ENCODE assay signal across 18 mouse cellular contexts in genomic region chr16:32522578-32523194, GRCm38 (mm10). TPM values are rescaled to one million over a fixed set of nuclear protein-coding genes. Genes with fewer than 3 reads are reported as not detected.
DNase-seq lines count a peak whose midpoint lies in the region; ATAC-seq and TF ChIP-seq lines count a peak whose summit lies in the region.
"Had no signal": no experiment of that assay in that cellular context is flagged by ENCODE, and none has a peak within 500 bp of the region (broad histone marks: within the 10 kb centered on the region; RNA-seq: fewer than 3 reads in every experiment).

No protein-coding gene starts in this region.

- H3K27me3 ChIP-seq in liver, embryonic 12.5 days (replicated peaks): no peaks in the 10 kb centered on the region
- no peaks in the 10 kb centered on the region for H3K27me3 ChIP-seq in liver, embryonic 11.5 days (replicated peaks; ENCODE audit: control insufficient read depth, insufficient read depth, low read length)
- no peaks in the 10 kb centered on the region for H3K27me3 ChIP-seq in MEL (ENCODE audit: control insufficient read depth in 1 of 2, insufficient read depth in 2 of 2, low read length in 2 of 2)
- no peaks in the 10 kb centered on the region for H3K27me3 ChIP-seq in heart, embryonic 13.5 days (replicated peaks)
- H3K27me3 ChIP-seq in midbrain, embryonic 10.5 days (ENCODE audit: low read depth, poor library complexity, severe bottlenecking): no peaks in the 10 kb centered on the region
- H3K27me3 ChIP-seq: CH12.LX had no signal

- TF ChIP-seq POLR2A in MEL (IDR thresholded peaks at IDR 0.05; ENCODE audit: control insufficient read depth in 1 of 2, insufficient read depth in 1 of 2, low read depth in 1 of 2, low read length in 2 of 2, poor library complexity in 1 of 2): no peak

- H3K4me1 ChIP-seq in liver, embryonic 12.5 days: peaks cover 68% of the 10 kb centered on the region
- H3K4me1 ChIP-seq in liver, embryonic 11.5 days (replicated peaks; ENCODE audit: control insufficient read depth, insufficient read depth, low read length): peaks cover 22% of the 10 kb centered on the region
- H3K4me1 ChIP-seq in MEL (ENCODE audit: control insufficient read depth in 1 of 2, insufficient read depth in 2 of 2, low read length in 2 of 2): peaks cover 15 to 19% of the 10 kb centered on the region in 2 experiments
- peaks cover 24% of the 10 kb centered on the region for H3K4me1 ChIP-seq in heart, embryonic 13.5 days
- H3K4me1 ChIP-seq in midbrain, embryonic 10.5 days: peaks cover 23% of the 10 kb centered on the region

- TF ChIP-seq CTCF in MEL (IDR thresholded peaks at IDR 0.05 in 2 of 3, conservative IDR thresholded peaks at IDR 0.05 in 1 of 3; ENCODE audit: control insufficient read depth in 1 of 3, insufficient read depth in 1 of 3, low read depth in 2 of 3, low read length in 3 of 3, poor library complexity in 1 of 3, severe bottlenecking in 1 of 3): no peak

- H3K4me2 ChIP-seq in liver, embryonic 12.5 days: no peak overlapping the region
- H3K4me2 ChIP-seq in liver, embryonic 11.5 days: no peak overlapping the region
- H3K4me2 ChIP-seq in heart, embryonic 13.5 days: peak overlapping the region; percentile 21; the same call in 1 of the 2 replicates
- H3K4me2 ChIP-seq: hindbrain, embryonic 12.5 days; midbrain, embryonic 11.5 days had no signal

- H3K27ac ChIP-seq in liver, embryonic 12.5 days: peak overlapping the region; percentile 20; the same call in 1 of the 2 replicates
- no peak overlapping the region for H3K27ac ChIP-seq in liver, embryonic 11.5 days (ENCODE audit: low read depth, low read length)
- H3K27ac ChIP-seq in MEL (ENCODE audit: control insufficient read depth, low read depth, low read length): peak overlapping the region; percentile 41
- H3K27ac ChIP-seq in heart, embryonic 13.5 days (replicated peaks): peak overlapping the region; percentile 34
- no peak overlapping the region for H3K27ac ChIP-seq in midbrain, embryonic 10.5 days (replicated peaks)

- no peaks in the 10 kb centered on the region for H3K79me2 ChIP-seq in MEL (ENCODE audit: control insufficient read depth, insufficient read depth, low read length, poor library complexity)

- TF ChIP-seq RAD21 in MEL (IDR thresholded peaks at IDR 0.05; ENCODE audit: low read depth, low read length): no peak

- ATAC-seq in liver, embryonic 12.5 days: no peak
- ATAC-seq in liver, embryonic 11.5 days (replicated peaks; ENCODE audit: low FRiP score): no peak
- ATAC-seq in heart, embryonic 13.5 days (ENCODE audit: extremely low read depth, insufficient number of reproducible peaks, low FRiP score, low TSS enrichment): no peak
- ATAC-seq: forebrain, embryonic 16.5 days; intestine, postnatal 0 days had no signal

- H3K9me3 ChIP-seq in liver, embryonic 12.5 days (replicated peaks): no peaks in the 10 kb centered on the region
- no peaks in the 10 kb centered on the region for H3K9me3 ChIP-seq in liver, embryonic 11.5 days (ENCODE audit: control insufficient read depth, low read length)
- no peaks in the 10 kb centered on the region for H3K9me3 ChIP-seq in MEL (replicated peaks; ENCODE audit: insufficient read depth, low read length)
- H3K9me3 ChIP-seq in heart, embryonic 13.5 days: no peaks in the 10 kb centered on the region
- H3K9me3 ChIP-seq in midbrain, embryonic 10.5 days (replicated peaks): no peaks in the 10 kb centered on the region
- H3K9me3 ChIP-seq: hindbrain, embryonic 12.5 days had no signal

- 66% methylated on average over 6 of the region's 6 CpGs for WGBS in liver, embryonic 12.5 days (ENCODE audit: insufficient replicate concordance)
- 67% methylated on average over 6 of the region's 6 CpGs for WGBS in liver, embryonic 11.5 days
- WGBS in heart, embryonic 13.5 days: 42% methylated on average over 6 of the region's 6 CpGs
- WGBS in midbrain, embryonic 10.5 days: 88% methylated on average over 6 of the region's 6 CpGs

- peak overlapping the region; percentile 32; the same call in 1 of the 2 replicates for H3K9ac ChIP-seq in liver, embryonic 12.5 days
- no peak overlapping the region for H3K9ac ChIP-seq in liver, embryonic 11.5 days (ENCODE audit: low read depth, low read length)
- H3K9ac ChIP-seq in MEL (ENCODE audit: control insufficient read depth, low read depth, low read length, poor library complexity, severe bottlenecking): peak overlapping the region; percentile 37; the same call in 1 of the 2 replicates
- no peak overlapping the region for H3K9ac ChIP-seq in heart, embryonic 13.5 days
- H3K9ac ChIP-seq: hindbrain, embryonic 12.5 days had no signal

- no peak overlapping the region for H3K4me3 ChIP-seq in liver, embryonic 12.5 days
- no peak overlapping the region for H3K4me3 ChIP-seq in liver, embryonic 11.5 days (ENCODE audit: low read depth, low read length)
- peak overlapping the region in 1 of 2 experiments; percentile 69; a peak in 2 of 4 replicates for H3K4me3 ChIP-seq in MEL (ENCODE audit: control insufficient read depth in 1 of 2, insufficient read depth in 1 of 2, low read depth in 2 of 2, low read length in 2 of 2)
- no peak overlapping the region for H3K4me3 ChIP-seq in heart, embryonic 13.5 days
- no peak overlapping the region for H3K4me3 ChIP-seq in midbrain, embryonic 10.5 days
- H3K4me3 ChIP-seq: hindbrain, embryonic 12.5 days had no signal

- H3K36me3 ChIP-seq in liver, embryonic 12.5 days: no peaks in the 10 kb centered on the region
- no peaks in the 10 kb centered on the region for H3K36me3 ChIP-seq in liver, embryonic 11.5 days (ENCODE audit: control insufficient read depth, insufficient read depth, low read length)
- H3K36me3 ChIP-seq in MEL (ENCODE audit: control insufficient read depth in 1 of 2, insufficient read depth in 2 of 2, low read length in 2 of 2): peaks cover 0 to 10% of the 10 kb centered on the region in 2 experiments; a peak in 2 of 4 replicates
- no peaks in the 10 kb centered on the region for H3K36me3 ChIP-seq in heart, embryonic 13.5 days
- no peaks in the 10 kb centered on the region for H3K36me3 ChIP-seq in midbrain, embryonic 10.5 days
- H3K36me3 ChIP-seq: hindbrain, embryonic 12.5 days had no signal

- no peak for DNase-seq in liver, embryonic 11.5 days (ENCODE audit: low spot score)
- DNase-seq in MEL (ENCODE audit: low read depth, low spot score): peak; percentile 57
- DNase-seq in skeletal muscle tissue, adult 2 months (ENCODE audit: low read depth, low spot score): peak; percentile 51
- DNase-seq in midbrain, embryonic 10.5 days (ENCODE audit: low spot score): no peak
- no peak for DNase-seq in right cerebral cortex, postnatal 36 days (ENCODE audit: low spot score in 2 of 2)
- DNase-seq: layer of hippocampus, adult 9-11 months; right cerebral cortex, postnatal 4 days had no signal

- peak; percentile 43 to 63; a peak in 2 of 4 replicates for TF ChIP-seq EP300 in MEL (IDR thresholded peaks at IDR 0.05; ENCODE audit: low read depth in 1 of 2, low read length in 2 of 2)

TF ChIP-seq in MEL, 35 proteins besides CTCF, POLR2A, EP300 and RAD21 (continues in another document):
- TF ChIP-seq BHLHE40 (IDR thresholded peaks at IDR 0.05; ENCODE audit: borderline replicate concordance, low read depth, low read length) (peak; percentile 10; the same call in 1 of the 2 replicates), GABPA (IDR thresholded peaks at IDR 0.05; ENCODE audit: low read depth, low read length) (no peak), ZMIZ1 (IDR thresholded peaks at IDR 0.05; ENCODE audit: low read depth, low read length) (no peak), E2F4 (IDR thresholded peaks at IDR 0.05; ENCODE audit: borderline replicate concordance, low read depth, low read length) (no peak), ZKSCAN1 (IDR thresholded peaks at IDR 0.05; ENCODE audit: low read depth, low read length) (no peak), SMC3 (IDR thresholded peaks at IDR 0.05; ENCODE audit: low read depth, low read length) (no peak), POLR2AphosphoS2 (IDR thresholded peaks at IDR 0.05; ENCODE audit: low read length) (no peak), ZNF384 (IDR thresholded peaks at IDR 0.05; ENCODE audit: low read depth, low read length) (no peak), TCF12 (IDR thresholded peaks at IDR 0.05; ENCODE audit: low read depth, low read length) (no peak), MXI1 (IDR thresholded peaks at IDR 0.05; ENCODE audit: low read depth, low read length) (peak; percentile 42; the same call in 1 of the 2 replicates), JUND (IDR thresholded peaks at IDR 0.05; ENCODE audit: low read depth, low read length) (no peak), NRF1 (IDR thresholded peaks at IDR 0.05; ENCODE audit: insufficient read depth, low read depth, low read length, poor library complexity, severe bottlenecking) (no peak), MEF2A (IDR thresholded peaks at IDR 0.05; ENCODE audit: extremely low read depth, insufficient replicate concordance, low read depth, low read length, poor library complexity, severe bottlenecking) (no peak), MAFK (IDR thresholded peaks at IDR 0.05; ENCODE audit: borderline replicate concordance, low read depth, low read length) (no peak), MAX (IDR thresholded peaks at IDR 0.05; ENCODE audit: low read length) (0 out of 2 replicates have a peak, but pooled peaks have one; percentile 18), RCOR1 (IDR thresholded peaks at IDR 0.05; ENCODE audit: low read depth, low read length) (0 out of 2 replicates have a peak, but pooled peaks have one; percentile 22), NELFE (IDR thresholded peaks at IDR 0.05; ENCODE audit: low read depth, low read length) (no peak)

RNA-seq across cellular contexts. Expression of gene Zdhhc19, which starts 26.6 kb away (rescaled TPM):
- not detected in 2 replicates for polyA plus RNA-seq in liver, embryonic 12.5 days (2016; fragmentation: Nextera tagmentation; extraction: Ambion mirVana)
- not detected in 2 replicates for polyA plus RNA-seq in liver, embryonic 11.5 days (2014; fragmentation: Nextera tagmentation; extraction: Ambion mirVana)
- total RNA-seq in MEL (2012; rRNA removed): 0.58 TPM in 1 of 2 replicates, not detected in the other
- 1 to 10 TPM in 1 of 2 experiments, not detected in 1; 1.4 TPM for polyA plus RNA-seq in MEL (2012; ENCODE audit: insufficient read depth in 1 of 2, insufficient read length in 2 of 2, low read depth in 1 of 2, low replicate concordance in 2 of 2, missing spikeins in 1 of 2)
- polyA plus RNA-seq in heart, embryonic 13.5 days (2015; fragmentation: Nextera tagmentation; extraction: Ambion mirVana): not detected in 2 replicates
- not detected in 2 replicates for polyA plus RNA-seq in midbrain, embryonic 10.5 days (2016; fragmentation: Nextera tagmentation; extraction: Ambion mirVana)
- total RNA-seq: CH12.LX; gastrocnemius, postnatal 36 days; left cerebral cortex, postnatal 4 days had no signal
- polyA plus RNA-seq: cerebellum, adult 2 months; cortical plate, adult 2 months; forebrain, embryonic 16.5 days; hindbrain, embryonic 12.5 days; midbrain, embryonic 11.5 days had no signal

RNA-seq across cellular contexts. Expression of gene Slc51a, which starts 35.0 kb away (rescaled TPM):
- 0.57 and 0.66 TPM in 2 replicates for polyA plus RNA-seq in liver, embryonic 12.5 days (2016; fragmentation: Nextera tagmentation; extraction: Ambion mirVana)
- polyA plus RNA-seq in liver, embryonic 11.5 days (2014; fragmentation: Nextera tagmentation; extraction: Ambion mirVana): 1.3 TPM in 2 replicates
- 3.3 and 4.6 TPM in 2 replicates for total RNA-seq in MEL (2012; rRNA removed)
- 10 to 100 TPM in 1 of 2 experiments, not detected in 1; 14.5 TPM for polyA plus RNA-seq in MEL (2012; ENCODE audit: insufficient read depth in 1 of 2, insufficient read length in 2 of 2, low read depth in 1 of 2, low replicate concordance in 2 of 2, missing spikeins in 1 of 2)
- 1.6 and 2.0 TPM in 2 replicates for polyA plus RNA-seq in heart, embryonic 13.5 days (2015; fragmentation: Nextera tagmentation; extraction: Ambion mirVana)
- polyA plus RNA-seq in midbrain, embryonic 10.5 days (2016; fragmentation: Nextera tagmentation; extraction: Ambion mirVana): 0.16 and 0.35 TPM in 2 replicates
- total RNA-seq: gastrocnemius, postnatal 36 days; left cerebral cortex, postnatal 4 days had no signal

Comparison
In these comparisons a context has a peak if more than half of its experiments do, and no peak if none do; other contexts are left out.
1. H3K27ac ChIP-seq: peak in liver, embryonic 12.5 days (single experiment), MEL (single experiment) and heart, embryonic 13.5 days (single experiment); none in liver, embryonic 11.5 days (single experiment) and midbrain, embryonic 10.5 days (single experiment).
2. H3K9ac ChIP-seq: peak in liver, embryonic 12.5 days (single experiment) and MEL (single experiment); none in liver, embryonic 11.5 days (single experiment) and heart, embryonic 13.5 days (single experiment).
3. DNase-seq: peak in MEL (single experiment) and skeletal muscle tissue, adult 2 months (single experiment); none in liver, embryonic 11.5 days (single experiment), midbrain, embryonic 10.5 days (single experiment) and right cerebral cortex, postnatal 36 days (0 of 2).